Mouse (Mus musculus) ES-Bruce4 (cell line): ENCODE measurements around the gene Arglu1. TPM values are rescaled to one million over a fixed set of nuclear protein-coding genes. Genes with fewer than 3 reads are reported as not detected.
A peak's percentile ranks its signal among the peaks of the same experiment; 100 is the strongest.

Experiments used
- H3K27ac ChIP-seq: 2 replicates; pipeline ENCODE4 v1.5.1; 2012; ENCODE audit warnings: low read length, inconsistent platforms; ENCODE audit not compliant: insufficient read depth
- H3K27me3 ChIP-seq: 2 replicates; pipeline ENCODE4 v1.6.1; 2012; ENCODE audit warnings: mild to moderate bottlenecking, low read length, inconsistent platforms; ENCODE audit not compliant: control insufficient read depth, poor library complexity, insufficient read depth, severe bottlenecking
- H3K36me3 ChIP-seq: 2 replicates; pipeline ENCODE4 v1.6.1; 2012; ENCODE audit warnings: inconsistent platforms, mild to moderate bottlenecking, low read length, moderate library complexity; ENCODE audit not compliant: control insufficient read depth, poor library complexity, insufficient read depth, severe bottlenecking
- H3K4me1 ChIP-seq: one replicate; pipeline ENCODE4 v1.8.1; 2011; ENCODE audit warnings: low read length; ENCODE audit not compliant: control insufficient read depth, insufficient read depth
- H3K4me3 ChIP-seq: 2 replicates; pipeline ENCODE4 v1.5.1; 2011; ENCODE audit warnings: low read depth, mild to moderate bottlenecking, low read length
- H3K9ac ChIP-seq: 2 replicates; pipeline ENCODE4 v1.6.1; 2012; ENCODE audit warnings: low read depth, mild to moderate bottlenecking, inconsistent platforms; ENCODE audit not compliant: poor library complexity, severe bottlenecking
- H3K9me3 ChIP-seq: replicated peaks from 2 replicates; pipeline ENCODE4 v1.6.1; 2012; ENCODE audit warnings: mild to moderate bottlenecking, low read length, inconsistent platforms; ENCODE audit not compliant: control insufficient read depth, poor library complexity, insufficient read depth, severe bottlenecking
- CTCF ChIP-seq: IDR thresholded peaks from one replicate; pipeline ENCODE4 v1.8.1; 2011; ENCODE audit warnings: low read depth, low read length
- EP300 ChIP-seq: IDR thresholded peaks from 2 replicates; pipeline ENCODE4 v1.6.1; 2011; ENCODE audit warnings: low read depth, low read length; ENCODE audit not compliant: insufficient read depth
- POLR2A ChIP-seq: IDR thresholded peaks from one replicate; pipeline ENCODE4 v1.8.1; 2011; ENCODE audit warnings: low read length; ENCODE audit not compliant: insufficient read depth
- polyA plus RNA-seq: library from polyadenylated mRNA; stranded (reverse); fragments of >200 nt; gene quantifications from 2 replicates; pipeline ENCODE4 v1.2.4, GENCODE M21; 2011; ENCODE audit warnings: low read depth; ENCODE audit not compliant: missing spikeins, insufficient read depth, insufficient read length

Gene Arglu1
- polyA plus RNA-seq, 1 experiment, result 189 TPM

GRCm38 (mm10) chr8:8655346-8656340, 34.7 kb downstream of the Arglu1 start:
- H3K4me1 ChIP-seq, result no peaks in the 10 kb centered on the region
- no peak overlapping the region for H3K4me3 ChIP-seq
- TF ChIP-seq POLR2A, result no peak
- 0 out of 2 replicates have a peak, but pooled peaks have one; percentile 14 for TF ChIP-seq EP300
- TF ChIP-seq CTCF, result no peak
- H3K36me3 ChIP-seq, result no peaks in the 10 kb centered on the region
- no peaks in the 10 kb centered on the region for H3K9me3 ChIP-seq
- H3K9ac ChIP-seq, result no peak overlapping the region
- peak overlapping the region; percentile 44; the same call in 1 of the 2 replicates for H3K27ac ChIP-seq
- peaks cover 2% of the 10 kb centered on the region; the same call in 1 of the 2 replicates for H3K27me3 ChIP-seq

- no peak overlapping the region for H3K27ac ChIP-seq
- no peak overlapping the region for H3K9ac ChIP-seq
- H3K4me3 ChIP-seq, result no peak overlapping the region
- no peaks in the 10 kb centered on the region for H3K36me3 ChIP-seq
- H3K4me1 ChIP-seq, result peaks cover 2% of the 10 kb centered on the region
- no peaks in the 10 kb centered on the region for H3K9me3 ChIP-seq
- TF ChIP-seq CTCF (no peak), EP300 (no peak), POLR2A (no peak)
- H3K27me3 ChIP-seq, result no peaks in the 10 kb centered on the region
Measured at GRCm38 (mm10) chr8:8653906-8654489, 36.3 kb downstream of the Arglu1 start.

GRCm38 (mm10) chr8:8653343-8653742, 37.0 kb downstream of the Arglu1 start:
- no peak for TF ChIP-seq POLR2A
- TF ChIP-seq CTCF, result no peak
- no peak for TF ChIP-seq EP300
- H3K4me1 ChIP-seq, result peaks cover 2% of the 10 kb centered on the region
- no peaks in the 10 kb centered on the region for H3K9me3 ChIP-seq
- H3K9ac ChIP-seq, result no peak overlapping the region
- no peak overlapping the region for H3K4me3 ChIP-seq
- no peak overlapping the region for H3K27ac ChIP-seq
- H3K27me3 ChIP-seq, result no peaks in the 10 kb centered on the region
- H3K36me3 ChIP-seq, result no peaks in the 10 kb centered on the region

- no peak for TF ChIP-seq POLR2A
- no peak for TF ChIP-seq EP300
- peaks cover 2% of the 10 kb centered on the region for H3K4me1 ChIP-seq
- no peaks in the 10 kb centered on the region for H3K27me3 ChIP-seq
- H3K9ac ChIP-seq, result no peak overlapping the region
- H3K4me3 ChIP-seq, result no peak overlapping the region
- H3K9me3 ChIP-seq, result no peaks in the 10 kb centered on the region
- no peak overlapping the region for H3K27ac ChIP-seq
- H3K36me3 ChIP-seq, result no peaks in the 10 kb centered on the region
Measured at GRCm38 (mm10) chr8:8652388-8652787, 37.9 kb downstream of the Arglu1 start.

GRCm38 (mm10) chr8:8649944-8650343, 40.4 kb downstream of the Arglu1 start:
- Histone ChIP-seq H3K27me3 (no peaks in the 10 kb centered on the region), H3K9me3 (no peaks in the 10 kb centered on the region), H3K9ac (peak overlapping the region; percentile 5; the same call in 1 of the 2 replicates), H3K36me3 (no peaks in the 10 kb centered on the region), H3K4me3 (no peak overlapping the region), H3K27ac (no peak overlapping the region), H3K4me1 (peaks cover 2% of the 10 kb centered on the region)
- TF ChIP-seq EP300, result no peak
- TF ChIP-seq CTCF, result no peak
- no peak for TF ChIP-seq POLR2A

GRCm38 (mm10) chr8:8649536-8649935, 40.8 kb downstream of the Arglu1 start:
- H3K9me3 ChIP-seq, result no peaks in the 10 kb centered on the region
- no peak for TF ChIP-seq CTCF
- TF ChIP-seq POLR2A, result no peak
- no peak for TF ChIP-seq EP300
- no peaks in the 10 kb centered on the region for H3K27me3 ChIP-seq
- peak overlapping the region; percentile 5; the same call in 1 of the 2 replicates for H3K9ac ChIP-seq
- no peaks in the 10 kb centered on the region for H3K36me3 ChIP-seq
- H3K4me3 ChIP-seq, result no peak overlapping the region
- H3K4me1 ChIP-seq, result peaks cover 2% of the 10 kb centered on the region
- H3K27ac ChIP-seq, result no peak overlapping the region
